Mouse (Mus musculus) midbrain, embryonic 13.5 days (tissue): Measurements from ENCODE around the gene Duoxa1. TPM values are rescaled to one million over a fixed set of nuclear protein-coding genes. Genes with fewer than 3 reads are reported as not detected.
A peak's percentile ranks its signal among the peaks of the same experiment; 100 is the strongest.

Source experiments
- ATAC-seq: fragments of 200-750 bp; cut with Nextera tagmentation; 2 replicates; pipeline ENCODE4 v1.8.0; 2017; ENCODE audit warnings: mild to moderate bottlenecking, moderate TSS enrichment, moderate library complexity
- H3K27ac ChIP-seq: fragments of 300-500 bp; sonication (generic); 2 replicates; pipeline ENCODE4 v1.5.1; 2015; ENCODE audit warnings: inconsistent platforms, mild to moderate bottlenecking, moderate library complexity
- H3K27me3 ChIP-seq: fragments of 300-500 bp; sonication (generic); 2 replicates; pipeline ENCODE4 v1.6.1; 2015; ENCODE audit warnings: mild to moderate bottlenecking, inconsistent platforms
- H3K36me3 ChIP-seq: fragments of 300-500 bp; sonication (generic); 2 replicates; pipeline ENCODE4 v1.6.1; 2015; ENCODE audit warnings: mild to moderate bottlenecking, inconsistent platforms
- H3K4me1 ChIP-seq: fragments of 300-500 bp; sonication (generic); replicated peaks from 2 replicates; pipeline ENCODE4 v1.6.1; 2015; ENCODE audit warnings: inconsistent platforms
- H3K4me2 ChIP-seq: fragments of 300-500 bp; sonication (generic); replicated peaks from 2 replicates; pipeline ENCODE4 v1.6.1; 2015; ENCODE audit warnings: moderate library complexity, mild to moderate bottlenecking, inconsistent platforms
- H3K4me3 ChIP-seq: fragments of 300-500 bp; sonication (generic); replicated peaks from 2 replicates; pipeline ENCODE4 v1.5.1; 2015; ENCODE audit warnings: mild to moderate bottlenecking, inconsistent platforms
- H3K9ac ChIP-seq: fragments of 300-500 bp; sonication (generic); replicated peaks from 2 replicates; pipeline ENCODE4 v1.6.1; 2015; ENCODE audit warnings: mild to moderate bottlenecking, inconsistent platforms
- H3K9me3 ChIP-seq: fragments of 300-500 bp; sonication (generic); 2 replicates; pipeline ENCODE4 v1.6.1; 2016; ENCODE audit warnings: mild to moderate bottlenecking, inconsistent platforms
- WGBS: fragments of 180-500 bp; shearing (Covaris S2); methylation state at CpG from one replicate; pipeline ENCODE4 v1.1.7; 2015; 5-methylcytosine and 5-hydroxymethylcytosine counted together
- polyA plus RNA-seq: library from polyadenylated mRNA; unstranded; fragments of >200 nt; fragmentation: Nextera tagmentation; extraction: Ambion mirVana; gene quantifications from 2 replicates; pipeline ENCODE4 v1.2.1, GENCODE M21; 2015

The Duoxa1 gene
- polyA plus RNA-seq, 1 experiment from 2014 or later: 0.20 TPM

DNA sequence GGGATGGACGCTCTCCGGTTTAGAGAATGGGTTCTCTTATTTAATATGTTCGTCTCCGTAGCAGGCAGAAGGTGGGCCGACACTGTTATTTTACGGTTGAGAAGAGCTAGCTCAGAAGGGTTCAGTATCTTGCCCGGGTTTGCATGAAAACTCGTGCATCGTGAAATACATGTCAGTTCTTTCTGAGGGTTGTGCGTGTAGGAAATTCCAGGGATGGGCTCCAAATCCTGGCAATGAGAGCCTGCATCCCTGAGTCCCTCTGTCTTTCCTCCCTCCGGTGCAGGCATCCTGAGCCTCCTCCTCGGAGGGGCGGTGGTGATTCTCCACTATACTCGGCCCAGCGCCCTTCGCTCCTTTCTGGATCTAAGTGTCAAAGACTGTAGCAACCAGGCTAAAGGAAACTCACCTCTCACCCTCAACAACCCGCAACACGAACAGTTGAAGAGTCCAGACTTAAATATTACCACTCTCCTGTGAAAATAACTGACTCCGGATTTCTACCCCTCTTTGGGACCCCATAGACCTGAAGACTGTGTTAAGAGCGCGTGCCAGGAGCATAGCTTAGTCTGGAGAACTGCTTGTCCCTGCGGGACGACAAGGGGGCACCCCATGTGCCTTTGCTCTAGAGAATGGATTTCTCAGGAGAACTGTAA, 11.5 kb downstream of the Duoxa1 start:
- peaks cover 42% of the 10 kb centered on the region for H3K4me1 ChIP-seq
- peak overlapping the region; percentile 82 for H3K4me2 ChIP-seq
- WGBS: 8% methylated on average over 23 of the region's 23 CpGs
- no peak overlapping the region for H3K27ac ChIP-seq
- H3K27me3 ChIP-seq: peaks cover 99% of the 10 kb centered on the region
- H3K9me3 ChIP-seq: no peaks in the 10 kb centered on the region
- peak overlapping the region; percentile 44 for H3K4me3 ChIP-seq
- ATAC-seq: no peak
- peak overlapping the region; percentile 54 for H3K9ac ChIP-seq
- H3K36me3 ChIP-seq: no peaks in the 10 kb centered on the region

DNA sequence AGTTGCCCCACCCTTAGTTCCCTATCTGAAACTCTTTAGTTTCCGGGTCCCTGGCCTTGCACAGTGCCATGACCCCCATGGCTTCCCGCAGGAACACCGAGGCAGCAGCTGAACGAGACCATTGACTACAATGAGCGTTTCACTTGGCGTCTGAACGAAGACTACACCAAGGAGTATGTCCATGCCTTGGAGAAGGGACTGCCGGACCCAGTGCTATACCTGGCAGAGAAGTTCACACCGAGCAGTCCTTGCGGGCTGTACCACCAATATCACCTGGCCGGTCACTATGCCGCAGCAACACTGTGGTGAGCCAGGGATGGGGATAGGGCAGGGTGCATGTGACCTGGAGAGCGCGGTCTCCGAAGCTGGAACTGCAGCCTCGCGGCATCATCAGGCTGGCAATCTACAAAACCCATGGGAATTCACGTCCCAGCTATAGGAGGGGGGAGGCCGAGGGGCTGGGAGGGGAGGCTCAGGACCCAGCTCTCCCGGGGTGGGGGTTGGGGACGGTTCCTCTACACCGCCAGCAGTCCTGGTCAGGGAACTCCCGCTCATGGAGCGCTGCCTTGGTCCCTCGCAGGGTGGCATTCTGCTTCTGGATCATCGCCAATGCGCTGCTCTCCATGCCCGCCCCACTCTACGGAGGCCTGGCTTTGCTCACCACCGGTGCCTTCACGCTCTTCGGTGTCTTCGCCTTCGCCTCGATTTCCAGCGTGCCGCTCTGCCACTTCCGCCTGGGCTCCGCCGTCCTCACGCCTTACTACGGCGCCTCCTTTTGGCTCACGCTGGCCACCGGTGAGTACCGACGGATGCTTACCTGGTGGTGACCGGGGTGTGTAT, 12.2 kb downstream of the Duoxa1 start:
- under 1% methylated on average over 48 of the region's 48 CpGs for WGBS
- H3K27ac ChIP-seq: no peak overlapping the region
- H3K9ac ChIP-seq: peak overlapping the region; percentile 54
- ATAC-seq: peak; percentile 52
- H3K9me3 ChIP-seq: no peaks in the 10 kb centered on the region
- H3K4me2 ChIP-seq: peak overlapping the region; percentile 82
- peaks cover 99% of the 10 kb centered on the region for H3K27me3 ChIP-seq
- peaks cover 43% of the 10 kb centered on the region for H3K4me1 ChIP-seq
- H3K36me3 ChIP-seq: no peaks in the 10 kb centered on the region
- peak overlapping the region; percentile 44 for H3K4me3 ChIP-seq

DNA sequence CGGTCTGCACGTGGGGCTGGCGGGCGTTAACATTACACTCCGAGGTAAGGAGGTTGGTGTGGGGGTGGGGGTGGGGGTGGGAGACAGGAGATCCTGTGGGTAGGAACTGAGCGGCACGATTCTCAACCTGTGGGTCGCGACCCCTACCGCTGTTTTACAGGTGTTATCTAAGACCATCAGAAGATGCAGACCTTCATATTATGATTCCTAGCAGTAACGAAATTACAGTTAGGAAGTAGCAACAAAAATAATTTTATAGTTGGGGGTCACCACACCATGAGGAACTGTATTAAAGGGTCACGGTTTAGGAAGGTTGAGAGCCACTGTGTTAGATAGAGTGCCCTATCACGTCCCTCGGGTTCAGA, 12.9 kb downstream of the Duoxa1 start:
- Histone ChIP-seq H3K4me2 (peak overlapping the region; percentile 82), H3K27me3 (peaks cover 99% of the 10 kb centered on the region), H3K9me3 (no peaks in the 10 kb centered on the region), H3K36me3 (no peaks in the 10 kb centered on the region), H3K27ac (no peak overlapping the region), H3K4me1 (peaks cover 43% of the 10 kb centered on the region), H3K9ac (no peak overlapping the region), H3K4me3 (peak overlapping the region; percentile 44; the same call in 1 of the 2 replicates)
- WGBS: 5% methylated on average over 14 of the region's 14 CpGs
- no peak; the same call in 1 of the 2 replicates for ATAC-seq

DNA sequence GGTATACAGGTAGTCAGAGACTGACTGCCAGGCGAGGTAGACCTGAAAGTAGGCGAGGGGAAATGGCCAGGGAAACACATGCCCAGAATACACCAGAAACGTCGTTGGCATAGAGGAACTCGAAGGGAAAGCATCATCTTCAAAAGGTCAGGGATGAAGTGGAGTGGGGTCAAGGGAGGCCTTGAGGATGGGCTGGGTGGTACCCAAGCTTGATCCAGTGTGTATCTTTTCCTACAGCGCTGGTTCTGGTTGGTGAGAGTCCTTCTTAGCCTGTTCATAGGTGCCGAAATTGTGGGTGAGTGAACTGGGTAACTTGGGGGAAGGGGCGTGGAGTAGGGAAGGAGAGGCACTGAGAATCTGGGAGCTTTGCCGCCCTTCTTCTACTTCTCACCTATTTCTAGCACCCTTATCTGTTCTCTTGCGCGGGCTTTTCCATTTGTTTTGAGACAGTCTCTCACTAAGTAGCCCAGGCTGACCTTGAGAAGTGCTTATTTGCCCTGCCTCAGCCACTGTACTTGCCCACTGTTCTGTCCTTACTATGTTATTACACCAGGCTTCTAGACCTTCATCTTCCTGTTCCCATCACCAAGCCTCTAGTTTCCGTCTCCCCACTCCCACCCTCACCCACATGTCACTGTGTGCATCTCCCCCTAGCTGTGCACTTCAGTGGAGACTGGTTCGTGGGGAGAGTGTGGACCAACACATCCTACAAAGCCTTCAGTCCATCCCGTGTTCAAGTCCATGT, 13.4 kb downstream of the Duoxa1 start:
- 7% methylated on average over 14 of the region's 14 CpGs for WGBS
- Histone ChIP-seq H3K9me3 (no peaks in the 10 kb centered on the region), H3K4me3 (no peak overlapping the region), H3K9ac (no peak overlapping the region), H3K36me3 (no peaks in the 10 kb centered on the region), H3K4me2 (no peak overlapping the region), H3K4me1 (peaks cover 43% of the 10 kb centered on the region), H3K27ac (no peak overlapping the region), H3K27me3 (peaks cover 99% of the 10 kb centered on the region)
- no peak for ATAC-seq

DNA sequence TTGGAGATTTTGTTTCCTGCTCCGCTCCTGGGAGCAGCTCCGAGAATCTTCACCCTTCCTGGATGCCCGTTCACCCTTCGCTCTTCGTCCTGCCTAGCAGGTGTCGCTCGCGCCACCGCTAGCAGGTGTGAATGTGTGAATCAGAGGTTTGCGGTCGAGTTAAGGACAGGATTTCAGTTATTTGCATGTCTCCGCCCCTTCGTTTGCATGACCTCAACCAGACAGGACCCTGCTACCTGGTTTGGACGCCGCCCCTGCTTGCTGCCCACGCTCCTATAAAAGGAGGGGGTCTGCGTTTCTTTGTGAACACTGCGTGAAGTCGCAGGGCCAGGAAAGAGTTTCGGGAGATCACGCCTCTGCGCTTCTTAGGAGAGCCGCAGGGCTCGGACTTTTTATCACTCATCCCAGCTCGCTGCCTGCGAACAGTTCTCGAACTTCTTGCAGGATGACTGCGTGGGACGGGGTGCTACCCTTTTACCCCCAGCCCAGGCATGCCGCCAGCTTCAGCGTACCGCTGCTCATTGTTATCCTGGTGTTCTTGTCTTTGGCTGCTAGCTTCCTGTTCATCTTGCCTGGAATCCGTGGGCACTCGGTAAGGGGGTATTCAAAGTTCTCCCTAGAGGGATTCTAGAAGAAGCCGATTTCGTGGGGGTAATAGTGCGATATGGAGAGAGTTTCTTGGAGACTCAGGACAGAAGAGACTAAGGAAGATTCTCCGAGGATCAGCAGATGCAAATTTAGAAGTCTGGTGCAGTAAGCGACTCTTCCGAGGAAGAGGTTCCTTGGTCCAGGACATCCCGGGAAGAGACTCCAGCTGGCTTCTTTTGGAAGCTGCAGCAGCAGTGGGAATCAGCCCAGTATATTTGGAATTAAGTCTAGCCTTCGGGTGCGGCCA, 14.7 kb downstream of the Duoxa1 start, which contains the start of gene Duoxa2:
TSS of gene Duoxa2 (plus strand) at position 305 of the 895 bp plus-strand sequence.
- no peak within 1 kb of the TSS; the same call in 1 of the 2 replicates for H3K9ac ChIP-seq
- no peak within 1 kb of the TSS for H3K27ac ChIP-seq
- H3K4me3 ChIP-seq: peak within 1 kb of the TSS; percentile 31
- H3K9me3 ChIP-seq: no peaks in the 10 kb centered on the region
- peak within 1 kb of the TSS; percentile 48 for H3K4me2 ChIP-seq
- H3K27me3 ChIP-seq: peaks cover 99% of the 10 kb centered on the region
- peaks cover 43% of the 10 kb centered on the region for H3K4me1 ChIP-seq
- WGBS: under 1% methylated on average over 43 of the region's 43 CpGs
- ATAC-seq: no peak
- no peaks in the 10 kb centered on the region for H3K36me3 ChIP-seq

DNA sequence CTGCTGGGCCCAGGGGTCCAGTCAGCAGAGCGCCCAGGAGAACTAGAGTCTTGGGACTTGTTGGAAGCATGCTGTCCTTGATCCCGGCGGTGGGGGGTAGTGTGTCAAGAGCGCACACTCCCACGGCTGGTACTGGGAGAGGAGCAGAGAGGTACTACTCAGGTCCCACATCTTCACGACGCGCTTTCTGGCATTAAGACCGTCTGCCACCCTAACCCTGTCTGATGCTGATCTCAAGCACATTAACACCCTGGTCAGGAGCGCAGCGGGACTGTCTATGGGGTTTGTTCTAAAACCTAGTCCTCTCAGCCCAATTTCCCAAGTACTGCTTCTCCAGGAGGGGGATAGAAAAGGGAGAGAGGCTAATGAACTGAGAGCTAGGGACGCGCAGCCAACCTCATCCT, 15.4 kb downstream of the Duoxa1 start, which contains the start of gene Duox2:
TSS of gene Duox2 (minus strand) at position 354 of the 404 bp plus-strand sequence.
- Histone ChIP-seq H3K27ac (no peak within 1 kb of the TSS), H3K9ac (peak within 1 kb of the TSS; percentile 36; the same call in 1 of the 2 replicates)
- 2% methylated on average over 13 of the region's 13 CpGs for WGBS

DNA sequence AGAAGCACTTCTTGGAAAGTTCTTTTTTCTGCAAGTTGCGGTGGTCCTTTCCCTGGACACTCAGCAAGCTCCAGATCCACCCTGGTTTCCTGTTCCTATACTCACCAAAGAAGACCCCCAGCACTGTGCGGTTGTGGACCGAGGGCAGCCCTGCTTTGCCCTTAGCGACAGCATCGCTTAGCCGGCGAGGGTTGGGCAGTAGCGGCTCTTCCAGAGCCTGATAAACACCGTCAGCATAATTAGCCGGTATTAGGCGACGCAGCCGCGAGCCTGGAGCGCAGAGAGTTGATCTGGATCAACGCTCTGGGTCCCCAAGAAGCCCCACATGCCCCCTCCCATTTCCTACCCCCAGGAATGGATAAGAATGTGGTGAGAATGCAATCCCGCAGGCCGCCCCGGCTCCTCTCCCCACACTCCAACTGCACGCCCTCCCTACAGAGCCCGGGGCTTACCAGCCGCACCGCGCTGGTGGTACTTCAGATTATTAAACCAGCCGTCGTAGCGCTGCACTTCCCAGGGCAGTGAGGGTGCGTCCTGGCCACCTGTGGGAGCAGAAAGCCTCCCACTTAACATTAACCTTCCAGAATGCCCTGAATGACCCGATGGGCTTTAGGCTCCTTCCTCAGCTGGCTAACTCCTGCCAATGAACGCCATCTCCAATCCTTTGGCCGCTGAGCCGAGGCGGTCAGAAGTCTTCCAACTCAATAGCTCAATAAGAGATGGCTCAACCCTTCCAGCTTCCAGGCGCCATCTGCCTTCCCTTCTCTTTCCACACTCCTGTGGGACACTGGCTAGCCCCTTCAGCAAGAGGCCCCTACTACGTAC, 16.0 kb downstream of the Duoxa1 start:
- Histone ChIP-seq H3K9ac (peak overlapping the region; percentile 36; the same call in 1 of the 2 replicates), H3K36me3 (no peaks in the 10 kb centered on the region), H3K9me3 (no peaks in the 10 kb centered on the region), H3K27ac (no peak overlapping the region), H3K4me1 (peaks cover 43% of the 10 kb centered on the region), H3K27me3 (peaks cover 93% of the 10 kb centered on the region), H3K4me3 (peak overlapping the region; percentile 31), H3K4me2 (peak overlapping the region; percentile 48)
- 0 out of 2 replicates have a peak, but pooled peaks have one; percentile 28 for ATAC-seq
- under 1% methylated on average over 35 of the region's 35 CpGs for WGBS

More for the DNA sequence above, 15.4 kb downstream of the Duoxa1 start, which contains the start of gene Duox2:
- peaks cover 43% of the 10 kb centered on the region for H3K4me1 ChIP-seq
- H3K36me3 ChIP-seq: no peaks in the 10 kb centered on the region
- H3K4me2 ChIP-seq: peak within 1 kb of the TSS; percentile 48
- ATAC-seq: no peak
- H3K27me3 ChIP-seq: peaks cover 99% of the 10 kb centered on the region
- H3K9me3 ChIP-seq: no peaks in the 10 kb centered on the region
- peak within 1 kb of the TSS; percentile 31 for H3K4me3 ChIP-seq

DNA sequence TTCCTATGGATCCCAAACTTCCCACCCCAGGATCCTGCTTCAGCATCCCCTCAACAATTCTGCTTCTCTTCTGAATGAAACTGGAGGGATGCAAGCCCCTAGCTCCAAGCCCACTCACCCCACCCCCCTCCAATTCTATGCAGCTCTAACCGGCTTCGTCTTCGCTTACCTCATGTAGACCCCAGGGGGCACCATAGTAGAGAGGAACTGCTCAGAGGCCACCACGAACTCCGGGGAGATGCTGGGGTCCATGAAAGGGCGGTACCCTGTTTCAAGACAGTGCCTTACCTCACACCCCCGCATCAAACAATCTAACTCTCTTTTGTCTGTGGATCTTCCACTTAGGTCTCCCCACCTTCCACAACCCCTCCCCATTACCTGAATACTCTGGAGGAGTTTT, 18.6 kb downstream of the Duoxa1 start:
- no peak for ATAC-seq

DNA sequence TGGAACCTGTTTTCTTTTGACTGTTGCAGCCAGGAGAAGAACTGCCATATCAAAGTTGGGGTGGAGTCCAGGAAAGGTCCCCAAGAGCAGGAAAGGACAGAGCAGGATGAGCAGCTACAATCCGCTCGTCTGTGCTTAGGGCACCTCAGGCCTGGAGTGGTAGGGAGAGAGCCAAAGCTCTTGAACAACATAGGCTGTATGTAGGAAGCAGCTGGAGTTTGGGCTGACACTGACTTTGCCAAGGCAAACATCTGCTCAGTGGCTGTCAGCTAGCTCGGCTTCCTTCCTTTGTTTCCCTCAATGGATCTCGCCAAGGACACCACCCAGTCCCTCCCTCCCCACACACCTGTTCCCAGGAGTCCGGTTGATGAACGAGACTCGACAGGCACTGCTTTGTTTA, 27.4 kb downstream of the Duoxa1 start:
- Histone ChIP-seq H3K27me3 (no peaks in the 10 kb centered on the region), H3K9me3 (no peaks in the 10 kb centered on the region), H3K4me2 (no peak overlapping the region), H3K4me1 (no peaks in the 10 kb centered on the region), H3K36me3 (no peaks in the 10 kb centered on the region), H3K4me3 (no peak overlapping the region), H3K27ac (no peak overlapping the region), H3K9ac (no peak overlapping the region)
- no peak for ATAC-seq
- WGBS: 70% methylated on average over 7 of the region's 7 CpGs

More for the DNA sequence above, 18.6 kb downstream of the Duoxa1 start:
- Histone ChIP-seq H3K9me3 (no peaks in the 10 kb centered on the region), H3K4me1 (peaks cover 24% of the 10 kb centered on the region), H3K36me3 (no peaks in the 10 kb centered on the region), H3K27ac (no peak overlapping the region), H3K4me2 (no peak overlapping the region), H3K4me3 (no peak overlapping the region), H3K9ac (no peak overlapping the region), H3K27me3 (peaks cover 67% of the 10 kb centered on the region)
- WGBS: 4% methylated on average over 7 of the region's 7 CpGs

DNA sequence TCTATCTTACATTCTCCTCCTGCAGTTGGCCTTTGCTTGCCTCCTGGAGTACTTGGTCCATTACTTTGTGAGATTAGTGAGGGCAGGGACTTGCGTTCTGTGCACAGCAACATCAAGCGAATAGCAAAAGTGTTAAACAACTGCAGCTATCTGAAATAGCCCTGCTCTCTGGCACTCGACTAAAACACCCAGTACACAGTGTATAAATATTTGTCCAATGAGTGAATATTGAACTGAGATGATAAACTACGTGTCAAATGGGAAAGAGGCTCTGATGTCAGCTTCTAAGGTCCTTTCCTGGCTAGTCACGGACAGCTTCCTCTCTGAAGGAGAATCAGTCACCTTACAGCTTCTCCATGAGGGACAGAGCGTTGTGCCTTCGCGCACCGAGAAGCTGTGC, 29.4 kb downstream of the Duoxa1 start:
- H3K9me3 ChIP-seq: no peaks in the 10 kb centered on the region
- H3K27me3 ChIP-seq: no peaks in the 10 kb centered on the region
- no peak overlapping the region for H3K4me2 ChIP-seq
- WGBS: 90% methylated on average over 9 of the region's 9 CpGs
- no peaks in the 10 kb centered on the region for H3K36me3 ChIP-seq
- ATAC-seq: no peak
- H3K4me1 ChIP-seq: no peaks in the 10 kb centered on the region
- H3K9ac ChIP-seq: no peak overlapping the region
- no peak overlapping the region for H3K27ac ChIP-seq
- H3K4me3 ChIP-seq: no peak overlapping the region
